Mouse (Mus musculus): ENCODE data around the gene Sox30. TPM values are rescaled to one million over a fixed set of nuclear protein-coding genes. Genes with fewer than 3 reads are reported as not detected.

Gene Sox30
- polyA plus RNA-seq, 1 experiment from 2014 or later: 0.11 TPM

GRCm38 (mm10) chr11:46027952-46028814 lies 48.1 kb downstream of the Sox30 start:
- H3K9ac ChIP-seq (ENCODE audit: low read length): no peak overlapping the region
- WGBS: 90% methylated on average over 6 of the region's 6 CpGs

GRCm38 (mm10) chr11:46029485-46029884 lies 49.4 kb downstream of the Sox30 start:
- Histone ChIP-seq H3K4me3 (ENCODE audit: low read depth, low read length) (no peak overlapping the region), H3K27me3 (replicated peaks; ENCODE audit: control insufficient read depth, insufficient read depth, low read length) (no peaks in the 10 kb centered on the region), H3K36me3 (ENCODE audit: control insufficient read depth, insufficient read depth, low read length) (no peaks in the 10 kb centered on the region), H3K27ac (ENCODE audit: low read depth, low read length) (no peak overlapping the region), H3K4me2 (ENCODE audit: low read length) (no peak overlapping the region), H3K9ac (ENCODE audit: low read length) (no peak overlapping the region), H3K9me3 (replicated peaks; ENCODE audit: control insufficient read depth, low read length) (no peaks in the 10 kb centered on the region), H3K4me1 (ENCODE audit: control insufficient read depth, insufficient read depth, low read length) (no peaks in the 10 kb centered on the region)
- no peak for DNase-seq (ENCODE audit: low spot score)
- WGBS: 79% methylated on average over 2 of the region's 2 CpGs
- no peak for ATAC-seq

More at GRCm38 (mm10) chr11:46027952-46028814, 48.1 kb downstream of the Sox30 start:
- no peaks in the 10 kb centered on the region for H3K4me1 ChIP-seq (ENCODE audit: control insufficient read depth, insufficient read depth, low read length)
- no peak for DNase-seq (ENCODE audit: low spot score)
- H3K36me3 ChIP-seq (ENCODE audit: control insufficient read depth, insufficient read depth, low read length): no peaks in the 10 kb centered on the region
- no peak overlapping the region for H3K4me3 ChIP-seq (ENCODE audit: low read depth, low read length)
- ATAC-seq: no peak
- no peak overlapping the region for H3K4me2 ChIP-seq (ENCODE audit: low read length)
- H3K9me3 ChIP-seq (replicated peaks; ENCODE audit: control insufficient read depth, low read length): no peaks in the 10 kb centered on the region
- no peak overlapping the region for H3K27ac ChIP-seq (ENCODE audit: low read depth, low read length)
- no peaks in the 10 kb centered on the region for H3K27me3 ChIP-seq (replicated peaks; ENCODE audit: control insufficient read depth, insufficient read depth, low read length)

GRCm38 (mm10) chr11:46030026-46030425 lies 49.9 kb downstream of the Sox30 start:
- no peak for ATAC-seq
- DNase-seq (ENCODE audit: low spot score): peak; percentile 54
- H3K4me2 ChIP-seq (ENCODE audit: low read length): no peak overlapping the region
- H3K27me3 ChIP-seq (replicated peaks; ENCODE audit: control insufficient read depth, insufficient read depth, low read length): no peaks in the 10 kb centered on the region
- 45% methylated on average over 2 of the region's 2 CpGs for WGBS
- H3K9me3 ChIP-seq (replicated peaks; ENCODE audit: control insufficient read depth, low read length): no peaks in the 10 kb centered on the region
- no peak overlapping the region for H3K27ac ChIP-seq (ENCODE audit: low read depth, low read length)
- H3K36me3 ChIP-seq (ENCODE audit: control insufficient read depth, insufficient read depth, low read length): no peaks in the 10 kb centered on the region
- H3K9ac ChIP-seq (ENCODE audit: low read length): no peak overlapping the region
- no peak overlapping the region for H3K4me3 ChIP-seq (ENCODE audit: low read depth, low read length)
- H3K4me1 ChIP-seq (ENCODE audit: control insufficient read depth, insufficient read depth, low read length): no peaks in the 10 kb centered on the region

- H3K9me3 ChIP-seq (replicated peaks; ENCODE audit: control insufficient read depth, low read length): no peaks in the 10 kb centered on the region
- H3K4me2 ChIP-seq (ENCODE audit: low read length): no peak overlapping the region
- no peak overlapping the region for H3K4me3 ChIP-seq (ENCODE audit: low read depth, low read length)
- H3K9ac ChIP-seq (ENCODE audit: low read length): no peak overlapping the region
- no peak overlapping the region for H3K27ac ChIP-seq (ENCODE audit: low read depth, low read length)
- no peaks in the 10 kb centered on the region for H3K27me3 ChIP-seq (replicated peaks; ENCODE audit: control insufficient read depth, insufficient read depth, low read length)
- DNase-seq (ENCODE audit: low spot score): no peak
- 59% methylated on average over 3 of the region's 3 CpGs for WGBS
- no peaks in the 10 kb centered on the region for H3K4me1 ChIP-seq (ENCODE audit: control insufficient read depth, insufficient read depth, low read length)
- ATAC-seq: no peak
- no peaks in the 10 kb centered on the region for H3K36me3 ChIP-seq (ENCODE audit: control insufficient read depth, insufficient read depth, low read length)
These were observed 51.4 kb downstream of the Sox30 start for GRCm38 (mm10) chr11:46031470-46031869.

DNA sequence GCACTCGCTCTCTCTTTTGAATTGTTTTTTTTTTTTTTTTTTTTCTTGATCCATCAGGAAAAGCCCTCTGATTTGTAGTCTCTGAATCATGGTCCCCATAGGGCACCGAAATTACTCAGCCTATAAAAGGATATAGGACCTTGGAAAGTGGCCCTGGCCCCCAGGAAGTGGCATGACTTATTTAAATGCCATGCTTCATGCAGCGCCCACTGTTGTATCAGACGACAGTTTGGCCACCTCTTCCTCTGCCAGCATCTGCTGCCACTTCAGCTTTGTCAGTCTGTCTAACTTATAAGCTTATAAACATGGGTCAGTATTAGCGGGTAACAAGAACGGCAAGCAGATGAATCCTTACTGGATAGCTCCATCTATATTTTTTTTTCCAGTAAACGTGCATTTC lies 52.8 kb downstream of the Sox30 start:
- no peak for ATAC-seq

DNA sequence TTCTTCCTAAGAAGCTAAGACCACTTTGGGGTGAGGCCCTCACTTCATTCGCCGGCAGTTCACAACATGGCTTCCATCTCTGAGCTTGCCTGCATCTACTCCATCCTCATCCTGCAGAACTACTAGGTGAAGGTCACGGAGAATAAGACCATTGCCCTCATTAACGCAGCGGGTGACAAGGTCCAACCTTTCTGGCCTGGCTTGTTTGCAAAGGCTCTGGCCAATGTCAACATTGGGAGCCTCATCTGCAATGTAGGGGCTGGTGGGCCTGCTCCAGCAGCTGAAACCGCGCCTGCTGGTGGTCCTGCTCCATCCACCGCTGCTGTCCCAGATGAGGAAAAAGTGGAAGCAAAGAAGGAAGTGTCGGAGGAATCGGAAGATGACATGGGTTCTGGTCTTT lies 56.3 kb downstream of the Sox30 start:
- no peak overlapping the region for H3K4me2 ChIP-seq (ENCODE audit: low read length)
- no peak for DNase-seq (ENCODE audit: low spot score)
- no peaks in the 10 kb centered on the region for H3K4me1 ChIP-seq (ENCODE audit: control insufficient read depth, insufficient read depth, low read length)
- no peak overlapping the region for H3K4me3 ChIP-seq (ENCODE audit: low read depth, low read length)
- no peaks in the 10 kb centered on the region for H3K27me3 ChIP-seq (replicated peaks; ENCODE audit: control insufficient read depth, insufficient read depth, low read length)
- 97% methylated on average over 10 of the region's 10 CpGs for WGBS
- ATAC-seq: no peak
- H3K36me3 ChIP-seq (ENCODE audit: control insufficient read depth, insufficient read depth, low read length): no peaks in the 10 kb centered on the region
- no peaks in the 10 kb centered on the region for H3K9me3 ChIP-seq (replicated peaks; ENCODE audit: control insufficient read depth, low read length)
- no peak overlapping the region for H3K27ac ChIP-seq (ENCODE audit: low read depth, low read length)
- H3K9ac ChIP-seq (ENCODE audit: low read length): no peak overlapping the region

More for the DNA sequence above, 52.8 kb downstream of the Sox30 start:
- no peak overlapping the region for H3K4me2 ChIP-seq (ENCODE audit: low read length)
- 92% methylated on average over 7 of the region's 7 CpGs for WGBS
- no peaks in the 10 kb centered on the region for H3K36me3 ChIP-seq (ENCODE audit: control insufficient read depth, insufficient read depth, low read length)
- no peaks in the 10 kb centered on the region for H3K27me3 ChIP-seq (replicated peaks; ENCODE audit: control insufficient read depth, insufficient read depth, low read length)
- no peak overlapping the region for H3K27ac ChIP-seq (ENCODE audit: low read depth, low read length)
- no peak overlapping the region for H3K4me3 ChIP-seq (ENCODE audit: low read depth, low read length)
- no peak for DNase-seq (ENCODE audit: low spot score)
- no peak overlapping the region for H3K9ac ChIP-seq (ENCODE audit: low read length)
- H3K9me3 ChIP-seq (replicated peaks; ENCODE audit: control insufficient read depth, low read length): no peaks in the 10 kb centered on the region
- no peaks in the 10 kb centered on the region for H3K4me1 ChIP-seq (ENCODE audit: control insufficient read depth, insufficient read depth, low read length)

GRCm38 (mm10) chr11:46038901-46039300 lies 58.8 kb downstream of the Sox30 start:
- ATAC-seq (no peak), DNase-seq (ENCODE audit: low spot score) (no peak)
- Histone ChIP-seq H3K36me3 (ENCODE audit: control insufficient read depth, insufficient read depth, low read length) (no peaks in the 10 kb centered on the region), H3K4me3 (ENCODE audit: low read depth, low read length) (no peak overlapping the region), H3K4me2 (ENCODE audit: low read length) (no peak overlapping the region), H3K9me3 (replicated peaks; ENCODE audit: control insufficient read depth, low read length) (no peaks in the 10 kb centered on the region), H3K9ac (ENCODE audit: low read length) (no peak overlapping the region), H3K4me1 (ENCODE audit: control insufficient read depth, insufficient read depth, low read length) (no peaks in the 10 kb centered on the region), H3K27ac (ENCODE audit: low read depth, low read length) (no peak overlapping the region; the same call in 1 of the 2 replicates), H3K27me3 (replicated peaks; ENCODE audit: control insufficient read depth, insufficient read depth, low read length) (no peaks in the 10 kb centered on the region)
- whole genome bisulfite sequencing: 88% methylated on average over 15 of the region's 15 CpGs

DNA sequence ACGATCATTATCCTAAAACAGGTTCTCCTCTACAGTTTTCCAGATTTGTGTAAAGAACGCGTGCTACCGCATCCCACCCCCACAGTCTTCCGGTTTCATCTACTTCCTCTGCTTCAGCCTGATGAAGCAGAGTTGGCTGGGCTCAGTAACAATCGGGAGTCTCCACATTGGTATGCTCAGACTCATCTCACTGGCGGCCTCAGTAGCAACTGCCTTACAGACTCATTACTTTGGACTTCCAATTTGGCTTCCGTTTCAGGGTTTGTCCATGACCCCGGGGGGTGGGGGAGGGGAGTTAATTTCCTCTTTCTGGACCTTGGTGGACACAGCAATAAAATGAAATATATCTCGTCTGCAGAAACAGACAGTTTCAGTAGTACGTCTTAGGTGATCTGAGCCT lies 59.2 kb downstream of the Sox30 start:
- Histone ChIP-seq H3K9me3 (replicated peaks; ENCODE audit: control insufficient read depth, low read length) (no peaks in the 10 kb centered on the region), H3K36me3 (ENCODE audit: control insufficient read depth, insufficient read depth, low read length) (no peaks in the 10 kb centered on the region), H3K4me1 (ENCODE audit: control insufficient read depth, insufficient read depth, low read length) (no peaks in the 10 kb centered on the region), H3K9ac (ENCODE audit: low read length) (no peak overlapping the region), H3K4me2 (ENCODE audit: low read length) (no peak overlapping the region), H3K27ac (ENCODE audit: low read depth, low read length) (no peak overlapping the region; the same call in 1 of the 2 replicates), H3K4me3 (ENCODE audit: low read depth, low read length) (no peak overlapping the region), H3K27me3 (replicated peaks; ENCODE audit: control insufficient read depth, insufficient read depth, low read length) (no peaks in the 10 kb centered on the region)
- ATAC-seq: no peak
- WGBS: 81% methylated on average over 11 of the region's 11 CpGs
- DNase-seq (ENCODE audit: low spot score): no peak

DNA sequence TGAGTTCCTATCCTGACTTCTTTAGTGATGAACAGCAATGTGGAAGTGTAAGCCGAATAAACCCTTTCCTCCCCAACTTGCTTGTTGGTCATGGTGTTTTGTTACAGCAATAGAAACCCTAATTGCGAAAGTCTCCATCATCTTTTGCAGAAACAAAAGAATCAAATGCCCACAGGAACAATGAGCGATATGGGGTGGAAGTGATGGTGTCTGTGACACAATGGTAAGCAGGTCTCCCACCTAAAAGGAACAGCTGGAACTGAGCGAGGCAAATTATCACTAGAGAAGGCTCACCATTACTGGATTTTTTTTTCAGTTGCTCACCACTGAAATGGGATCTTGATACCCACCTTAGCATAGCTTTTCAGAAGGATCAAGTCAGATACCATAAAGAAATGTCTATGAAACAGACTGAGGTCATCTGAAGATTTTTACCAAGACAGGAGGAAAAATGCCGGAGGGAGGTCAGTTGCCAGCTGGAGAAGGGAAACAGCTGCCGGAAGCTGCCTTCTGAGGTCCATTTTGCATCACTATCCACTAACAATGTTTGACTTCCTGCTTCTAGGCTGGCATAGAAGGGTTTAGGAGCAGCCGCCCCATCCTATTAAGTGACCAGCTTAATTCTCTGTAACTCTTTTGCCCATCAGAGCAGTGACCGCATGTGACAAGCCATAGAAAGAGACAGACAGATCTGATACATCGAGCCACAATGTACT lies 60.9 kb downstream of the Sox30 start:
- no peak overlapping the region for H3K4me2 ChIP-seq (ENCODE audit: low read length)
- no peaks in the 10 kb centered on the region for H3K9me3 ChIP-seq (replicated peaks; ENCODE audit: control insufficient read depth, low read length)
- no peak for DNase-seq (ENCODE audit: low spot score)
- H3K4me3 ChIP-seq (ENCODE audit: low read depth, low read length): no peak overlapping the region
- no peaks in the 10 kb centered on the region for H3K4me1 ChIP-seq (ENCODE audit: control insufficient read depth, insufficient read depth, low read length)
- H3K36me3 ChIP-seq (ENCODE audit: control insufficient read depth, insufficient read depth, low read length): no peaks in the 10 kb centered on the region
- no peak overlapping the region for H3K27ac ChIP-seq (ENCODE audit: low read depth, low read length)
- H3K9ac ChIP-seq (ENCODE audit: low read length): no peak overlapping the region
- 88% methylated on average over 9 of the region's 9 CpGs for WGBS
- H3K27me3 ChIP-seq (replicated peaks; ENCODE audit: control insufficient read depth, insufficient read depth, low read length): no peaks in the 10 kb centered on the region
- no peak for ATAC-seq
